Mouse (Mus musculus) neural tube, embryonic 14.5 days (tissue): ENCODE measurements around the gene Gm20605. TPM values are rescaled to one million over a fixed set of nuclear protein-coding genes. Genes with fewer than 3 reads are reported as not detected.

Source experiments
- ATAC-seq: fragments of 200-750 bp; cut with Nextera tagmentation; 2 replicates; pipeline ENCODE4 v1.8.0; 2017; ENCODE audit warnings: low read depth, mild to moderate bottlenecking, moderate TSS enrichment, moderate library complexity
- H3K27ac ChIP-seq: fragments of 300-500 bp; sonication (generic); 2 replicates; pipeline ENCODE4 v1.5.1; 2014; ENCODE audit warnings: low read depth, mild to moderate bottlenecking, control low read depth, low read length, moderate library complexity, mixed read lengths
- H3K27me3 ChIP-seq: fragments of 300-500 bp; sonication (generic); 2 replicates; pipeline ENCODE4 v1.6.1; 2014; ENCODE audit warnings: low read length; ENCODE audit not compliant: control insufficient read depth, insufficient read depth
- H3K36me3 ChIP-seq: fragments of 300-500 bp; sonication (generic); 2 replicates; pipeline ENCODE4 v1.6.1; 2014; ENCODE audit warnings: low read length, mixed read lengths; ENCODE audit not compliant: control insufficient read depth, insufficient read depth
- H3K4me1 ChIP-seq: fragments of 300-500 bp; sonication (generic); 2 replicates; pipeline ENCODE4 v1.6.1; 2014; ENCODE audit warnings: low read length; ENCODE audit not compliant: control insufficient read depth, insufficient read depth
- H3K4me2 ChIP-seq: fragments of 300-500 bp; sonication (generic); 2 replicates; pipeline ENCODE4 v1.6.1; 2014; ENCODE audit warnings: mild to moderate bottlenecking, low read depth, low read length, control low read depth
- H3K4me3 ChIP-seq: fragments of 300-500 bp; sonication (generic); 2 replicates; pipeline ENCODE4 v1.5.1; 2014; ENCODE audit warnings: low read depth, low read length, control low read depth, mixed read lengths
- H3K9ac ChIP-seq: fragments of 300-500 bp; sonication (generic); replicated peaks from 2 replicates; pipeline ENCODE4 v1.6.1; 2014; ENCODE audit warnings: low read depth, mild to moderate bottlenecking, control low read depth, low read length, mixed read lengths
- H3K9me3 ChIP-seq: fragments of 300-500 bp; sonication (generic); 2 replicates; pipeline ENCODE4 v1.6.1; 2016; ENCODE audit warnings: low read length; ENCODE audit not compliant: control insufficient read depth
- WGBS: fragments of 180-500 bp; shearing (Covaris S2); extraction: QIAGEN DNeasy Blood & Tissue Kit; methylation state at CpG from one replicate; pipeline ENCODE4 v1.1.7; 2014; 5-methylcytosine and 5-hydroxymethylcytosine counted together
- polyA plus RNA-seq: library from polyadenylated mRNA; unstranded; fragments of >200 nt; fragmentation: Nextera tagmentation; extraction: Ambion mirVana; gene quantifications from 2 replicates; pipeline ENCODE4 v1.2.1, GENCODE M21; 2014

The Gm20605 gene
- polyA plus RNA-seq, 1 experiment from 2014 or later = 6.5 TPM

GRCm38 (mm10) chr5:137673015-137673414 lies 44.0 kb downstream of the Gm20605 start:
- H3K9ac ChIP-seq = no peak overlapping the region
- H3K9me3 ChIP-seq = no peaks in the 10 kb centered on the region
- no peak for ATAC-seq
- no peak overlapping the region for H3K4me2 ChIP-seq
- no peak overlapping the region for H3K4me3 ChIP-seq
- peaks cover 3% of the 10 kb centered on the region; the same call in 1 of the 2 replicates for H3K4me1 ChIP-seq
- 92% methylated on average over 6 of the region's 6 CpGs for WGBS
- no peak overlapping the region for H3K27ac ChIP-seq
- no peaks in the 10 kb centered on the region for H3K27me3 ChIP-seq
- no peaks in the 10 kb centered on the region for H3K36me3 ChIP-seq

GRCm38 (mm10) chr5:137674786-137675185 lies 45.8 kb downstream of the Gm20605 start:
- no peak overlapping the region for H3K9ac ChIP-seq
- H3K36me3 ChIP-seq = no peaks in the 10 kb centered on the region
- H3K4me1 ChIP-seq = peaks cover 3% of the 10 kb centered on the region; the same call in 1 of the 2 replicates
- no peak overlapping the region for H3K27ac ChIP-seq
- ATAC-seq = no peak
- no peaks in the 10 kb centered on the region for H3K27me3 ChIP-seq
- H3K9me3 ChIP-seq = no peaks in the 10 kb centered on the region
- H3K4me2 ChIP-seq = no peak overlapping the region
- WGBS = 93% methylated on average over 8 of the region's 8 CpGs
- H3K4me3 ChIP-seq = no peak overlapping the region

GRCm38 (mm10) chr5:137677859-137678258 lies 48.9 kb downstream of the Gm20605 start:
- no peak overlapping the region for H3K4me2 ChIP-seq
- 97% methylated on average over 8 of the region's 8 CpGs for WGBS

GRCm38 (mm10) chr5:137678736-137679135 lies 49.8 kb downstream of the Gm20605 start:
- peaks cover 10% of the 10 kb centered on the region for H3K4me1 ChIP-seq
- 88% methylated on average over 3 of the region's 3 CpGs for WGBS
- no peak overlapping the region for H3K4me2 ChIP-seq
- no peaks in the 10 kb centered on the region for H3K27me3 ChIP-seq
- no peak for ATAC-seq
- H3K9ac ChIP-seq = no peak overlapping the region
- no peaks in the 10 kb centered on the region for H3K36me3 ChIP-seq
- H3K27ac ChIP-seq = no peak overlapping the region
- no peaks in the 10 kb centered on the region for H3K9me3 ChIP-seq
- no peak overlapping the region for H3K4me3 ChIP-seq

More at GRCm38 (mm10) chr5:137677859-137678258, 48.9 kb downstream of the Gm20605 start:
- Histone ChIP-seq H3K36me3 (no peaks in the 10 kb centered on the region), H3K27me3 (no peaks in the 10 kb centered on the region), H3K4me1 (0 out of 2 replicates have a peak, but pooled peaks cover 3% of the 10 kb centered on the region), H3K9ac (no peak overlapping the region), H3K27ac (no peak overlapping the region), H3K4me3 (no peak overlapping the region), H3K9me3 (no peaks in the 10 kb centered on the region)
- ATAC-seq = no peak

- no peak overlapping the region for H3K27ac ChIP-seq
Measured at GRCm38 (mm10) chr5:137679726-137680125, 50.8 kb downstream of the Gm20605 start.

GRCm38 (mm10) chr5:137682526-137682925 lies 53.6 kb downstream of the Gm20605 start:
- Histone ChIP-seq H3K36me3 (no peaks in the 10 kb centered on the region), H3K9me3 (no peaks in the 10 kb centered on the region), H3K27me3 (no peaks in the 10 kb centered on the region), H3K27ac (no peak overlapping the region), H3K9ac (no peak overlapping the region), H3K4me1 (peaks cover 11% of the 10 kb centered on the region), H3K4me2 (no peak overlapping the region; the same call in 1 of the 2 replicates), H3K4me3 (no peak overlapping the region)
- 72% methylated on average over 6 of the region's 6 CpGs for WGBS
- ATAC-seq = no peak

More at GRCm38 (mm10) chr5:137679726-137680125, 50.8 kb downstream of the Gm20605 start:
- H3K4me2 ChIP-seq = no peak overlapping the region
- WGBS = 85% methylated on average over 4 of the region's 4 CpGs
- H3K4me1 ChIP-seq = peaks cover 11% of the 10 kb centered on the region
- ATAC-seq = no peak
- H3K9me3 ChIP-seq = no peaks in the 10 kb centered on the region
- no peak overlapping the region for H3K9ac ChIP-seq
- no peaks in the 10 kb centered on the region for H3K27me3 ChIP-seq
- no peak overlapping the region for H3K4me3 ChIP-seq
- no peaks in the 10 kb centered on the region for H3K36me3 ChIP-seq

- 18% methylated on average over 28 of the region's 28 CpGs for WGBS
- H3K4me3 ChIP-seq = peak overlapping the region; percentile 60
- ATAC-seq = 0 out of 2 replicates have a peak, but pooled peaks have one; percentile 0
- H3K4me1 ChIP-seq = peaks cover 11% of the 10 kb centered on the region
- no peaks in the 10 kb centered on the region for H3K36me3 ChIP-seq
- peak overlapping the region; percentile 79 for H3K4me2 ChIP-seq
- no peaks in the 10 kb centered on the region for H3K27me3 ChIP-seq
- H3K27ac ChIP-seq = peak overlapping the region; percentile 60
- H3K9ac ChIP-seq = peak overlapping the region; percentile 50
- no peaks in the 10 kb centered on the region for H3K9me3 ChIP-seq
Measured at GRCm38 (mm10) chr5:137683388-137684293, 54.7 kb downstream of the Gm20605 start.

GRCm38 (mm10) chr5:137684294-137685123 lies 55.5 kb downstream of the Gm20605 start, which contains the start of gene Agfg2:
Agfg2 (minus strand) TSS chr5:137684726.
- peak; percentile 100 for ATAC-seq
- Histone ChIP-seq H3K9ac (peak within 1 kb of the TSS; percentile 50), H3K9me3 (no peaks in the 10 kb centered on the region), H3K27ac (peak within 1 kb of the TSS; percentile 60), H3K4me2 (peak within 1 kb of the TSS; percentile 79), H3K36me3 (no peaks in the 10 kb centered on the region), H3K4me3 (peak within 1 kb of the TSS; percentile 60), H3K27me3 (no peaks in the 10 kb centered on the region), H3K4me1 (peaks cover 11% of the 10 kb centered on the region)
- under 1% methylated on average over 61 of the region's 62 CpGs for WGBS
